ENCODE assay signal across 23 mouse cellular contexts in the genomic region with DNA sequence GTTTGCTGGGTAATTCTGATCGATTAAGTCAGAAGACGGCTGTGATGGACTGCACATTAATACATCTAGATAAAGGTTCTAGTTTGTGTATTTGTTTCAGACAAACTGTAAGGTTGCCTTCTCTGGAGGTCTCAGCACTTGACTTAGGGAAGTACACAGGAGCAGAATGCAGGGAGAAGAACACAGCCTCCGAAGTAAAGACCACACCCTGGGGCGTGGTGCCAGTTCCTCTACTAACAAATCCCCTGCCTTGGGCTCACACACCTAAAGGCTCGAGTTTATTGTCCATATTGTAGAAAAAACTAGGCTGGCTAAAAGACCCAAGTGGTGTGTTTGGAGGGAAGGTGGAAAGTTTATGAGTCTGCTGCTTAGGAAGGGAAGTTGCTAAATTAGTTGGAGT.
DNase-seq lines count a peak whose midpoint lies in the region; ATAC-seq lines count a peak whose summit lies in the region.
"Had no signal": no experiment of that assay in that cellular context is flagged by ENCODE, and none has a peak within 500 bp of the region (broad histone marks: within the 10 kb centered on the region; RNA-seq: fewer than 3 reads in every experiment).

No protein-coding gene starts in this region.

- H3K9me3 ChIP-seq in midbrain, embryonic 11.5 days (ENCODE audit: control insufficient read depth, low read length): no peaks in the 10 kb centered on the region
- H3K9me3 ChIP-seq in midbrain, embryonic 16.5 days (replicated peaks; ENCODE audit: control insufficient read depth, low read length, poor library complexity, severe bottlenecking): no peaks in the 10 kb centered on the region
- H3K9me3 ChIP-seq in limb, embryonic 10.5 days (replicated peaks): no peaks in the 10 kb centered on the region
- H3K9me3 ChIP-seq: embryonic facial prominence, embryonic 13.5 days; liver, embryonic 12.5 days; midbrain, embryonic 15.5 days had no signal

- H3K9ac ChIP-seq in midbrain, embryonic 11.5 days (ENCODE audit: low read length): no peak overlapping the region
- H3K9ac ChIP-seq in midbrain, embryonic 16.5 days (ENCODE audit: low read depth, low read length): no peak overlapping the region
- H3K9ac ChIP-seq: embryonic facial prominence, embryonic 13.5 days; liver, embryonic 12.5 days; lung, embryonic 14.5 days; midbrain, embryonic 15.5 days had no signal

- no peak overlapping the region for H3K27ac ChIP-seq in midbrain, embryonic 11.5 days (ENCODE audit: low read depth, low read length)
- no peak overlapping the region for H3K27ac ChIP-seq in midbrain, embryonic 16.5 days (ENCODE audit: low read length)
- H3K27ac ChIP-seq in limb, embryonic 10.5 days: peak overlapping the region; percentile 77
- H3K27ac ChIP-seq: embryonic facial prominence, embryonic 13.5 days; gastrocnemius, adult 2 months; heart, adult 2 months; kidney, postnatal 0 days; liver, embryonic 12.5 days; midbrain, embryonic 15.5 days had no signal

- peak; percentile 89 for DNase-seq in heart, adult 11 months
- no peak for DNase-seq in heart, adult 8-10 months (ENCODE audit: low spot score)
- peak; percentile 70 for DNase-seq in midbrain, embryonic 11.5 days (ENCODE audit: low spot score, missing footprints)
- no peak for DNase-seq in limb, embryonic 10.5 days (ENCODE audit: low spot score)
- DNase-seq in thymus, adult 18-20 months: no peak
- no peak for DNase-seq in frontal cortex, postnatal 14 days (ENCODE audit: low spot score in 2 of 2)
- DNase-seq: adrenal gland, postnatal 10 days; cerebellum, adult 9-10 months; gastrocnemius, adult 2 months; heart, adult 2 months; kidney, adult 11 months; left cerebral cortex, postnatal 4 days; lung, embryonic 14.5 days; retina, postnatal 1 day; thymus, postnatal 4 days had no signal

- no peak overlapping the region for H3K4me2 ChIP-seq in midbrain, embryonic 11.5 days
- H3K4me2 ChIP-seq in midbrain, embryonic 16.5 days (ENCODE audit: low read length): no peak overlapping the region
- H3K4me2 ChIP-seq: embryonic facial prominence, embryonic 13.5 days; liver, embryonic 12.5 days; lung, embryonic 14.5 days; midbrain, embryonic 15.5 days had no signal

- H3K27me3 ChIP-seq in midbrain, embryonic 11.5 days (ENCODE audit: control insufficient read depth, insufficient read depth, low read length): no peaks in the 10 kb centered on the region; the same call in 1 of the 2 replicates
- H3K27me3 ChIP-seq in midbrain, embryonic 16.5 days (ENCODE audit: control insufficient read depth, insufficient read depth, low read depth, low read length): no peaks in the 10 kb centered on the region
- H3K27me3 ChIP-seq in limb, embryonic 10.5 days (ENCODE audit: low read depth, poor library complexity, severe bottlenecking): no peaks in the 10 kb centered on the region
- H3K27me3 ChIP-seq: embryonic facial prominence, embryonic 13.5 days; liver, embryonic 12.5 days; midbrain, embryonic 15.5 days had no signal

- no peak overlapping the region for H3K4me3 ChIP-seq in midbrain, embryonic 11.5 days (ENCODE audit: low read depth, low read length)
- no peak overlapping the region for H3K4me3 ChIP-seq in midbrain, embryonic 16.5 days (ENCODE audit: low read depth, low read length)
- H3K4me3 ChIP-seq in limb, embryonic 10.5 days: no peak overlapping the region
- H3K4me3 ChIP-seq: embryonic facial prominence, embryonic 13.5 days; gastrocnemius, adult 2 months; heart, adult 2 months; liver, embryonic 12.5 days; midbrain, embryonic 15.5 days had no signal

- H3K36me3 ChIP-seq in midbrain, embryonic 11.5 days (ENCODE audit: control insufficient read depth, insufficient read depth, low read length): no peaks in the 10 kb centered on the region
- no peaks in the 10 kb centered on the region for H3K36me3 ChIP-seq in midbrain, embryonic 16.5 days (ENCODE audit: control insufficient read depth, insufficient read depth, low read length)
- no peaks in the 10 kb centered on the region for H3K36me3 ChIP-seq in limb, embryonic 10.5 days
- H3K36me3 ChIP-seq: embryonic facial prominence, embryonic 13.5 days; liver, embryonic 12.5 days; midbrain, embryonic 15.5 days had no signal

- peaks cover 13% of the 10 kb centered on the region for H3K4me1 ChIP-seq in midbrain, embryonic 11.5 days (ENCODE audit: control insufficient read depth, insufficient read depth, low read length)
- no peaks in the 10 kb centered on the region for H3K4me1 ChIP-seq in midbrain, embryonic 16.5 days (ENCODE audit: control insufficient read depth, insufficient read depth, low read length)
- peaks cover 69% of the 10 kb centered on the region for H3K4me1 ChIP-seq in limb, embryonic 10.5 days
- H3K4me1 ChIP-seq: midbrain, embryonic 15.5 days had no signal

- WGBS in midbrain, embryonic 11.5 days: 78% methylated on average over 5 of the region's 5 CpGs
- WGBS in midbrain, embryonic 16.5 days: 88% methylated on average over 5 of the region's 5 CpGs
- 77% methylated on average over 5 of the region's 5 CpGs for WGBS in limb, embryonic 10.5 days

- no peak for ATAC-seq in midbrain, embryonic 11.5 days (ENCODE audit: low FRiP score)
- ATAC-seq in midbrain, embryonic 16.5 days: no peak
- no peak for ATAC-seq in erythroid progenitor cell, adult 5-6 weeks (replicated peaks; ENCODE audit: low FRiP score, poor library complexity, severe bottlenecking)
- ATAC-seq: activated CD4-positive, CD25-positive, alpha-beta regulatory T cell, adult 4 months; hindbrain, embryonic 16.5 days; liver, embryonic 12.5 days; midbrain, embryonic 15.5 days had no signal

Comparison
In these comparisons a context has a peak if more than half of its experiments do, and no peak if none do; other contexts are left out.
1. DNase-seq: peak in heart, adult 11 months (single experiment) and midbrain, embryonic 11.5 days (single experiment); none in heart, adult 8-10 months (single experiment), limb, embryonic 10.5 days (single experiment), thymus, adult 18-20 months (0 of 2) and frontal cortex, postnatal 14 days (0 of 2).